Mouse (Mus musculus): ENCODE data around the gene Krtap12-1. TPM values are rescaled to one million over a fixed set of nuclear protein-coding genes. Genes with fewer than 3 reads are reported as not detected.
"Not testable (repeated sequence)": the region's sequence is repeated elsewhere in the genome, so short reads cannot be mapped to it uniquely, and the experiment has no call there.

Krtap12-1 gene
- polyA plus RNA-seq, 1 experiment from 2014 or later = not detected

DNA sequence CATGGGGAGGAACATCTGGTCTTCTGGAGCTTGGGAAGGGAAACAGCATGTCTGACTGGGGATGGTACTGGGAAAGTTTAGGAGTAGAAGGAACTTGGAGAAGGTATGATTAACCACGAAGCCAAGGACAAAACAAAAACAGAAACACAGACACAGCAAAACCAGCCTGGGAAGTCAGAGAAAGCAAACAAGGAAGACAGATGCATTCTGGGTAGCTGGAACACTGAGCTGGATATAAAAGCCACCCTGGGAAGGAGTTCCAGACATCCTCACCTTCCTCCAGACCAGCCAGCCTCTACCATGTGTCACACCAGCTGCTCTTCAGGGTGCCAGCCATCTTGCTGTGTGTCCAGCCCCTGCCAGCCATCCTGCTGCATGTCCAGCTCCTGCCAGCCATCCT, 4.9 kb upstream of the Krtap12-1 start, which contains the start of gene Gm10142:
Gene Gm10142, plus strand, starts transcription at position 301 of the 400 bp plus-strand sequence.
- 77% methylated on average over 1 of the region's 1 CpGs for WGBS (ENCODE audit: missing documents)
- H3K27ac ChIP-seq = no peak within 1 kb of the TSS
- no peak within 1 kb of the TSS for H3K4me3 ChIP-seq (ENCODE audit: inconsistent target)
- H3K79me2 ChIP-seq (ENCODE audit: inconsistent target) = no peaks in the 10 kb centered on the region
- no peaks in the 10 kb centered on the region for H3K36me3 ChIP-seq (ENCODE audit: inconsistent target)

DNA sequence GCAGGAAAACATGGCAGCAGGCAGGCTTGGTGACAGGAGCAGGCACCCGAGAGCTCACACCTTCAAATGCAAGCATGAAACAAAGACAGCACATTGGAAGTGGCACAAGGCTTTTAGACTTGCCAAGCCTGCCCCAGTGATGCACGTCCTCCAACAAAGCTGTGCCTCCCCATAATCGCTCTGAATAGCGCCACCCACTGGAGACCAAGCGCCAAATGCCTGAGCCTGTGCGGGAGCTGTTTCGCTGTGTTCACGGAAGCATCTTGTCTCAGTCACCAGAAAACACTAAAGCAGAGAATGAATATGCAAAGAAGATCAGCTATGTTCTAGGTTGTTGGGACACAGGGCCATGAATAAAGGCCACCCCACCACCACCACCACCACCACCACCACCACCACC, 4.5 kb downstream of the Krtap12-1 start:
- Histone ChIP-seq H3K36me3 (ENCODE audit: inconsistent target) (no peaks in the 10 kb centered on the region), H3K4me3 (ENCODE audit: inconsistent target) (no peak overlapping the region), H3K79me2 (ENCODE audit: inconsistent target) (no peaks in the 10 kb centered on the region), H3K27ac (no peak overlapping the region)
- 77% methylated on average over 8 of the region's 8 CpGs for WGBS (ENCODE audit: missing documents)

DNA sequence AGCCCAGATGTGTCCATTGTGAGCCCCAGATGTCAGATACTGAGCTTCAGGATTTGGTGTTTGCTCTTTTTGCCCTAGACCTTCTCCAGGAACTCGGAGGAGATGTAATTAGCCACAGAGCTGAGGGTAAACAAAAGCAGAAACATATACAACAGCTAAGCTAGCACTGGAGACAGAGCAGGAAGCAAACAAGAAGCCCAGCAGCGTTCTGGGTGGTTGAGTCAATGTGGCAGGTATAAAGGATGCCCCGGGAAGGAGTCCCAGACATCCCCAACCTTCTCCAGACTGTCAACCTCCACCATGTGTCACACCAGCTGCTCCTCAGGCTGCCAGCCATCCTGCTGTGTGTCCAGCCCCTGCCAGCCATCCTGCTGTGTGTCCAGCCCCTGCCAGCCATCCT, 5.8 kb downstream of the Krtap12-1 start, which contains the start of gene Gm10100:
Gene Gm10100, plus strand, starts transcription at position 301 of the 400 bp plus-strand sequence.
- Histone ChIP-seq H3K27ac (no peak within 1 kb of the TSS), H3K79me2 (ENCODE audit: inconsistent target) (no peaks in the 10 kb centered on the region), H3K36me3 (ENCODE audit: inconsistent target) (no peaks in the 10 kb centered on the region), H3K4me3 (ENCODE audit: inconsistent target) (no peak within 1 kb of the TSS)
- 23% methylated on average over 3 of the region's 3 CpGs for WGBS (ENCODE audit: missing documents)

DNA sequence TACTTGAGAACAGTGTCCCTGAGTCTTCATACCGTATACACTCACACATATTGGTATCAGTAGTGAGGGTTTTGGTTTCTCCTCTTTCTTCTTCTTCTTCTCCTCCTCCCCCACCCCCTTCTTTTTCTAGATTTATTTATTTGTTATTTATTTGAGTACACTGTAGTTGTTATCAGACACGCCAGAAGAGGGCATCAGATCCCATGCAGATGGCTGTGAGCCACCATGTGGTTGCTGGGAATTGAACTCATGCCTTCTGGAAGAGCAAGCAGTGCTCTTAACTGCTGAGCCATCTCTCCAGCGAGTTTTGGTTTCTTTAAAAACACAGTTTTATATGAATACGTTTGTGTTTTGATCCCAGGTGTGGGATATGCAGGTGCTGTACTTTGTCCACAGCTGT, 7.9 kb downstream of the Krtap12-1 start:
- Histone ChIP-seq H3K79me2 (ENCODE audit: inconsistent target) (no peaks in the 10 kb centered on the region), H3K4me3 (ENCODE audit: inconsistent target) (no peak overlapping the region), H3K27ac (no peak overlapping the region), H3K36me3 (ENCODE audit: inconsistent target) (no peaks in the 10 kb centered on the region)
- WGBS (ENCODE audit: missing documents) = 83% methylated on average over 4 of the region's 4 CpGs

DNA sequence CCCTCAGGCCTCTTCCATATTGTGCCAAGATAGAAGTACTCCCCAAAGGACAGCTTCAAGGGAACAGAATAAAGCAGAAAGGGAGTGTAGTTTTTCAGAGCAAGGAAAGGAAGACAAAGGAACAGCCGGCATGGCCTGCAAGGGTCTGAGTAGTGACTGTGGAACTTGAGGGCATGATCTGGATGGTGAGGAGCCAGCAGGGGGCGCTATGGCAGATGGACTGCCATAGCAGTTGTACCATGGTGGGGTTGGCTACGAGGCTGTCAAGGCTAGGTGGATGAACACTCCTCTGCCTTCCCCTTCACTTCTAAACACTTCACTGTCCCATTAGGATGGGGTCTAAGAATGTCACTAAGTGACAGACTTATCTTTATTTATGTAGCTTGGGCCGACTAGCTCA, 8.8 kb downstream of the Krtap12-1 start:
- Histone ChIP-seq H3K79me2 (ENCODE audit: inconsistent target) (no peaks in the 10 kb centered on the region), H3K36me3 (ENCODE audit: inconsistent target) (no peaks in the 10 kb centered on the region), H3K27ac (no peak overlapping the region), H3K4me3 (ENCODE audit: inconsistent target) (no peak overlapping the region)
- WGBS (ENCODE audit: missing documents) = 69% methylated on average over 4 of the region's 4 CpGs

DNA sequence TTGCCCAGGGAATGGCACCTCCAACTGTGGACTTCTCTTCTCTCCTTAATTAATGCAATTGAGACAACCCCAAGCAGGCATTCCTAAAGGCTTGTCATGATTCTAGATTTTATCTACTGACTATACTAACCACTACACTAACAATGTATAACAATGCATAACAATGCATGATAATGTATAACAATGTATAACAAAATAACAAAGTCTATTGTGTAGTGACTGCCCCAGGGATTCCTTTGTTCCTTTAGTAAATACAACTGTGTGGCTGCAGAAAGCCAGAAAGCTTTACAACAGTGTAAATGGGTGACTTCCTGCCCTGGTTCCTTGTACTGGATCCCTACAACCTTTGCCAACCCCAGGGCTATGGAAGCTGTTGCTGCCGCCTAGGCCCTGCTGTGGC, 15.5 kb downstream of the Krtap12-1 start:
- WGBS (ENCODE audit: missing documents) = 100% methylated on average over 1 of the region's 1 CpGs
- Histone ChIP-seq H3K79me2 (ENCODE audit: inconsistent target) (no peaks in the 10 kb centered on the region), H3K4me3 (ENCODE audit: inconsistent target) (no peak overlapping the region), H3K36me3 (ENCODE audit: inconsistent target) (no peaks in the 10 kb centered on the region), H3K27ac (no peak overlapping the region)

DNA sequence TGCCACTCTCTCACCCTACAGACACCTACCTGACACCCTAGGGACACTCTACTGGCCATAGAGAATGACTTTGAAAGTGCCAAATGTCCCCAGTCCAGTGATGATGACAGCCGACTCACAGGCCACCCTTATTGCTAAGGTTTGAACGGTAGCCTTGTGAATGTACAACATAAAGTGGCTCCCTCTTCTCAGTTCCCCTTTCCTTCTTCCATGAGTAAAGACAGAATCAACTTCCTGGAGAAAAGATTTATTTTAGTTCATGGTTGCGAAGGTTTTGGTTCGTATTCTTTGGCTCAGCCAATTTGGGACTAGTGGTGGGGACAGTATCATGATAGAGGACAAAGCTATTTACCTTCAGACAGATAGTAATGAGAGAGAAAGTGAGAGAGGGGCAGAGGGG, 18.5 kb downstream of the Krtap12-1 start:
- Histone ChIP-seq H3K4me3 (ENCODE audit: inconsistent target) (no peak overlapping the region), H3K79me2 (ENCODE audit: inconsistent target) (no peaks in the 10 kb centered on the region), H3K36me3 (ENCODE audit: inconsistent target) (no peaks in the 10 kb centered on the region), H3K27ac (no peak overlapping the region)
- 49% methylated on average over 4 of the region's 4 CpGs for WGBS (ENCODE audit: missing documents)

DNA sequence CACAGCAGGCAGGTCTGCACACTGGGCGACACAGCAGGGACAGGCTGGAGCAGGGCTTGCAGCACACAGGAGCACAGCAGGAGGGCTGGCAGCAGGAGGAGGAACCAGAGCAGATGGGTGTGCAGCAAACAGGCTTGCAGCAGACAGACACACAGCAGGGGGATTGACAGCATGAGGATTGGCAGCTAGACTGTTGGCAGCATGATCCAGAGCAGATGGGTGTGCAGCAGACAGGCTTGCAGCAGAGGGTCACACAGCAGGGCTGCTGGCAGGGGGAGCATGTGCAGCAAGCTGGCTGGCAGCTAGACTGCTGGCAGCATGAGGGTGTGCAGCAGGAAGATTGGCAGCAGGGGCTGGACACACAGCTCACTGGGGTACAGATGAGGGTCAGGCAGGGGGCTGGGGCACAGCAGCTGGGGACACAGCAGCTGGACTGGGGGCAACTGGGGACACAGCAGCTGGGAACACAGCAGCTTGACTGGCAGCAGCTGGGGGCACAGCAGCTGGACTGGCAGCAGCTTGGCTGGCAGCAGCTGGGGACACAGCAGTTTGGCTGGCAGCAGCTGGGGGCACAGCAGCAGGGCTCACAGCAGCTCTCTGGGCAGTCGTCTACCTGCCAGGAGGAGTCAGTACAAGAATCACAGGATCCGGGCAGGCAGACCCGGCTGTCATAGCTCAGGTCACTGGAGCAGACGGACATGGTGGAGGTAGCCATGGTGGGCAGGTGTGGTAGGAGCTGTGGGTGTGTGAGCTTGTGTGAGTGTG, 21.7 kb downstream of the Krtap12-1 start, which contains the start of gene Gm18596:
Gene Gm18596, minus strand, starts transcription at position 715 of the 765 bp plus-strand sequence.
- H3K4me3 ChIP-seq (ENCODE audit: inconsistent target); H3K27ac ChIP-seq; H3K79me2 ChIP-seq (ENCODE audit: inconsistent target); H3K36me3 ChIP-seq (ENCODE audit: inconsistent target): not testable (repeated sequence)
- WGBS (ENCODE audit: missing documents) = 87% methylated on average over 4 of the region's 5 CpGs

DNA sequence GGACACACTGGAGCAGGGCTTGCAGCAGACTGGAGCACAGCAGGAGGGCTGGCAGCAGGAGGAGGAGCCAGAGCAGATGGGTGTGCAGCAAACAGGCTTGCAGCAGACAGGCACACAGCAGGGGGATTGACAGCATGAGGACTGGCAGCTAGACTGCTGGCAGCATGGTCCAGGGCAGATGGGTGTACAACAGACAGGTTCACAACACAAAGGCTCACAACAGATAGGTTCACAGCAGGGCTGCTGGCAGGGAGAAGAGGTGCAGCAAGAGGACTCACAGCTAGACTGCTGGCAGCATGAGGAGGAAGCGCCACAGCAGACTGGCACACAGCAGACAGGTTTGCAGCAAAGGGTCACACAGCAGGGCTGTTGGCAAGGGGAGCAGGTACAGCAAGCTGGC, 30.3 kb downstream of the Krtap12-1 start:
- H3K4me3 ChIP-seq (ENCODE audit: inconsistent target); H3K27ac ChIP-seq; H3K36me3 ChIP-seq (ENCODE audit: inconsistent target); H3K79me2 ChIP-seq (ENCODE audit: inconsistent target): not testable (repeated sequence)
- WGBS (ENCODE audit: missing documents) = 75% methylated on average over 1 of the region's 1 CpGs

DNA sequence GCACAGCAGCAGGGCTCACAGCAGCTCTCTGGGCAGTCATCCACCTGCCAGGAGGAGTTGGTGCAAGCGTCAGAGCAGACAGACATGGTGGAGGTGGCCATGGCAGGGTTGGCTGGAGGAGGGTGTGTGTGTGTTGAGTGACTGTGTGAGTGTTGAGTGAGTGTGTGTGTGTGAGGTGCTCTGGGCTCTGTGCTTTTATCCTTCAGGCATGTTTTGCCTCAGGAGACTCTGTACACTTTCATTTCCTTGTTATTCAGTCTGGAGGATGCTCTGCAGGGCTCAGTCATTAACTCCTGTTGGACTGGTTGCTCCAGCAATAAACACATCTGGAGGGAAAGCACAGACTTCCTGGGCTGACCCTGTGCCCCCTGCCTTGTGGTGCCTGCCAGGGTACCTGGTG, 30.9 kb downstream of the Krtap12-1 start, which contains the start of gene Gm9736:
Gene Gm9736, minus strand, starts transcription at position 101 of the 400 bp plus-strand sequence.
- H3K79me2 ChIP-seq (ENCODE audit: inconsistent target); H3K27ac ChIP-seq; H3K36me3 ChIP-seq (ENCODE audit: inconsistent target); H3K4me3 ChIP-seq (ENCODE audit: inconsistent target): not testable (repeated sequence)
- WGBS (ENCODE audit: missing documents) = 75% methylated on average over 1 of the region's 1 CpGs

DNA sequence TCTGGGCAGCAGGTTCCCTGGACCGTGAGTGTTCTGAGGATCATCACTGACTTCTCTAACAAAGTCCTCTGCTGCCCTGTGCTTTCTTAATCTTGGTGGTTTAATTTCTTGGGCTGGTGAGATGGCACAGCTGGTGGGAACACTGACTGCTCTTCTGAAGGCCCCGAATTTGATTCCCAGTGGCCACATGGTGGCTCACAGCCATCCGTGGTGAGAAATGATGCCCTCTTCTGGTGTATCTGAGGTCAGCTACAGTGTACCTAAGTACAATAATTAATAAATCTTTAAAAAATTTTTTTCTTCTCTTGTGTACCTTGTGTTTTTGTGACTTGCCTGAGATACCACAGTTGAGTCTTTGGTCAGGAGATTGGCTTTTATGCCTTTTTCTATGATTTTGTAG, 31.9 kb downstream of the Krtap12-1 start:
- not testable (repeated sequence) for H3K4me3 ChIP-seq (ENCODE audit: inconsistent target); H3K79me2 ChIP-seq (ENCODE audit: inconsistent target); H3K27ac ChIP-seq; H3K36me3 ChIP-seq (ENCODE audit: inconsistent target)
- WGBS (ENCODE audit: missing documents) = 57% methylated on average over 3 of the region's 3 CpGs

DNA sequence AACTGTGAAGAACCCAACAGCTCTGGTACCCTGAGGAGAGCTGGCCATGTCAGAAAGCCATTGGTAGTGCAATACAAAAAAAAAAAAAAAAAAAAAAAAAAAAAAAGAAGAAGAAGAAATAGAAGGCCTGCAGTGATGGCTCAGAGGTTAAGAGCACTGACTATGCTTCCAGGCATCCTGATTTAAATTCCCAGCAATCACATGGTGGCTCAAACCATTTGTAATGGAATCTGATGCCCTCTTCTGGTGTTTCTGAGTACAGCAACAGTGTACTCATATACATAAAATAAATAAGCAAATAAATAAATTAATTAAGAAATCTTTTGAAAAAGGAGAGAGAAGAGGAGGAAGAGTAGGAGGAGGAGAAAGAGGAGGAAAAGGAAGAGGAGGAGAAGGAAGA, 33.0 kb downstream of the Krtap12-1 start:
- no peaks in the 10 kb centered on the region for H3K36me3 ChIP-seq (ENCODE audit: inconsistent target)
- H3K27ac ChIP-seq = no peak overlapping the region
- no peak overlapping the region for H3K4me3 ChIP-seq (ENCODE audit: inconsistent target)
- H3K79me2 ChIP-seq (ENCODE audit: inconsistent target) = no peaks in the 10 kb centered on the region

DNA sequence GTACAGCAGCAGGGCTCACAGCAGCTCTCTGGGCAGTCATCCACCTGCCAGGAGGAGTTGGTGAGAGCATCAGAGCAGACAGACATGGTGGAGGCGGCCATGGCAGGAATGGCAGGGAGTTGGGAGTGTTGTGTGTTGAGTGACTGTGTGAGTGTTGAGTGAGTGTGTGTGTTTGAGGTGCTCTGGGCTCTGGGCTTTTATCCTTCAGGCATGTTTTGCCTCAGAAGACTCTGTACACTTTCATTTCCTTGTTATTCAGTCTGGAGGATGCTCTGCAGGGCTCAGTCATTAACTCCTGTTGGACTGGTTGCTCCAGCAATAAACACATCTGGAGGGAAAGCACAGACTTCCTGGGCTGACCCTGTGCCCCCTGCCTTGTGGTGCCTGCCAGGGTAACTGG, 39.2 kb downstream of the Krtap12-1 start, which contains the start of gene Gm3233:
Gene Gm3233, minus strand, starts transcription at position 101 of the 400 bp plus-strand sequence.
- no CpG with 5 or more reads among the region's 1 CpGs for WGBS (ENCODE audit: missing documents)
- H3K4me3 ChIP-seq (ENCODE audit: inconsistent target); H3K79me2 ChIP-seq (ENCODE audit: inconsistent target); H3K36me3 ChIP-seq (ENCODE audit: inconsistent target); H3K27ac ChIP-seq: not testable (repeated sequence)

DNA sequence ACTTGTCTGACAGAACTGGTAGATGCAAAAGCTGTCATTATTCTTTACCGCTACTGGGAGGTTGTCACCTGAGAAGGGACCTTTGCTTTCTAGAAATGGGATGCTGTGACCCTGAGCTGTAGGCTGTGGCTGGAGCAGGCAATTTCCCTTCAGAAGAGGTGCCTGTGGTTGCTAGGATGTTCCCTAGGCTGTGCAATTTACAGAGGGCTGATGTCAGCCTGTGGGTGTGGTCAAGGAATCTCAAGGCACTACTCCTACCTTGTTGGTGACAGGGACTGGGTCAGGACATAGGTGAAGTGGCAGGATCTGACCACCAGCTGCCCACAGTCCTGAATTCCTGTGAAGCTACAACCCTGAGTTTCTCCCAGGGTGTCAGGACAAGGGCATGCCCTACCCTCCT, 49.3 kb downstream of the Krtap12-1 start:
- no peak overlapping the region for H3K4me3 ChIP-seq (ENCODE audit: inconsistent target)
- no peak overlapping the region for H3K27ac ChIP-seq
- H3K36me3 ChIP-seq (ENCODE audit: inconsistent target) = no peaks in the 10 kb centered on the region
- 92% methylated on average over 1 of the region's 1 CpGs for WGBS (ENCODE audit: missing documents)
- H3K79me2 ChIP-seq (ENCODE audit: inconsistent target) = no peaks in the 10 kb centered on the region

Data from macrophage (primary cell).